Mouse (Mus musculus) CH12.LX (cell line): ENCODE measurements around the gene Ms4a10. TPM values are rescaled to one million over a fixed set of nuclear protein-coding genes. Genes with fewer than 3 reads are reported as not detected.

Source experiments
- DNase-seq: peaks from one replicate; pipeline ENCODE4 v3.0.0-alpha.2; 2013; ENCODE audit errors: extremely low read depth
- H3K27ac ChIP-seq: 2 replicates; pipeline ENCODE4 v1.5.1; 2012; ENCODE audit warnings: low read depth, mild to moderate bottlenecking, control low read depth, moderate library complexity; ENCODE audit not compliant: insufficient read depth
- H3K27me3 ChIP-seq: replicated peaks from 2 replicates; pipeline ENCODE3; 2012; ENCODE audit warnings: inconsistent platforms
- H3K36me3 ChIP-seq, 2 experiments: replicated peaks in 1 of 2; 2 replicates each; pipeline versions ENCODE3 to v1.6.1; 2012; ENCODE audit warnings: inconsistent platforms in 1 of 2, low read length in 1 of 2, mild to moderate bottlenecking in 1 of 2, mixed read lengths in 1 of 2, moderate library complexity in 1 of 2; ENCODE audit not compliant: control insufficient read depth in 1 of 2, insufficient read depth in 1 of 2
- H3K4me1 ChIP-seq, 2 experiments: 2 replicates each; pipeline ENCODE4 v1.6.1; 2012; ENCODE audit warnings: inconsistent platforms in 1 of 2, moderate library complexity in 1 of 2; ENCODE audit not compliant: insufficient read depth in 2 of 2, control insufficient read depth in 1 of 2
- H3K4me2 ChIP-seq: 2 replicates; pipeline ENCODE4 v1.6.1; 2012; ENCODE audit warnings: low read depth, mild to moderate bottlenecking, control low read depth; ENCODE audit not compliant: poor library complexity, insufficient read depth, severe bottlenecking
- H3K4me3 ChIP-seq, 3 experiments: fragments of 150-350 bp in 1 of 3; sonication (generic) in 1 of 3; replicated peaks in 1 of 3; 2 replicates each; pipeline versions ENCODE3 to v1.5.1; 2011 to 2012; ENCODE audit warnings: low read depth in 2 of 3, low read length in 2 of 3, mild to moderate bottlenecking in 2 of 3, moderate library complexity in 2 of 3, control low read depth in 1 of 3, improper control_type of control experiment in 1 of 3, inconsistent platforms in 1 of 3, mixed read lengths in 1 of 3; ENCODE audit not compliant: poor library complexity in 1 of 3
- H3K79me2 ChIP-seq: replicated peaks from 2 replicates; pipeline ENCODE4 v1.6.1; 2012; ENCODE audit warnings: mild to moderate bottlenecking, moderate library complexity; ENCODE audit not compliant: control insufficient read depth, poor library complexity, insufficient read depth, severe bottlenecking; ENCODE audit errors: extremely low read depth
- H3K9ac ChIP-seq: 2 replicates; pipeline ENCODE4 v1.6.1; 2012; ENCODE audit warnings: low read depth, mild to moderate bottlenecking, control low read depth, moderate library complexity; ENCODE audit not compliant: insufficient read depth
- H3K9me3 ChIP-seq: replicated peaks from 2 replicates; pipeline ENCODE3; 2012; ENCODE audit warnings: low read length, inconsistent platforms, mixed read lengths
- CHD1 ChIP-seq: IDR thresholded peaks from 2 replicates; pipeline ENCODE4 v1.6.1; 2012; ENCODE audit warnings: low read depth, low read length, improper control_type of control experiment, inconsistent platforms
- ELF1 ChIP-seq: IDR thresholded peaks from 2 replicates; pipeline ENCODE4 v1.6.1; 2014; ENCODE audit warnings: low read depth, mild to moderate bottlenecking, inconsistent platforms, low read length, improper control_type of control experiment
- EP300 ChIP-seq: IDR thresholded peaks from 2 replicates; pipeline ENCODE4 v1.6.1; 2011; ENCODE audit warnings: low read length, improper control_type of control experiment
- IRF4 ChIP-seq: IDR thresholded peaks from 2 replicates; pipeline ENCODE4 v1.6.1; 2014; ENCODE audit warnings: low read depth, mild to moderate bottlenecking, inconsistent platforms, low read length, improper control_type of control experiment
- MAFK ChIP-seq: IDR thresholded peaks from 2 replicates; pipeline ENCODE4 v1.6.1; 2011; ENCODE audit warnings: low read length, improper control_type of control experiment; ENCODE audit not compliant: insufficient replicate concordance
- MEF2A ChIP-seq: IDR thresholded peaks from 2 replicates; pipeline ENCODE4 v1.6.1; 2014; ENCODE audit warnings: low read depth, mild to moderate bottlenecking, inconsistent platforms, low read length, improper control_type of control experiment, borderline replicate concordance
- PAX5 ChIP-seq: IDR thresholded peaks from 2 replicates; pipeline ENCODE4 v1.6.1; 2012; ENCODE audit warnings: low read length, inconsistent platforms, mixed read lengths
- POLR2A ChIP-seq: IDR thresholded peaks from 2 replicates; pipeline ENCODE4 v1.6.1; 2011; ENCODE audit warnings: low read depth, mild to moderate bottlenecking, improper control_type of control experiment, low read length
- POLR2AphosphoS2 ChIP-seq: IDR thresholded peaks from 2 replicates; pipeline ENCODE4 v1.6.1; 2011; ENCODE audit warnings: low read depth, low read length, improper control_type of control experiment
- SMC3 ChIP-seq: IDR thresholded peaks from 2 replicates; pipeline ENCODE4 v1.6.1; 2011; ENCODE audit warnings: low read depth, low read length, improper control_type of control experiment
- TBP ChIP-seq: conservative IDR thresholded peaks from 2 replicates; pipeline ENCODE4 v1.6.1; 2011; ENCODE audit warnings: low read depth, low read length, improper control_type of control experiment
- TCF12 ChIP-seq: IDR thresholded peaks from 2 replicates; pipeline ENCODE4 v1.6.1; 2014; ENCODE audit warnings: low read depth, mild to moderate bottlenecking, inconsistent platforms, low read length, improper control_type of control experiment
- UBTF ChIP-seq: IDR thresholded peaks from 2 replicates; pipeline ENCODE4 v1.6.1; 2012; ENCODE audit warnings: low read depth, mild to moderate bottlenecking, inconsistent platforms, low read length, improper control_type of control experiment, moderate library complexity
- USF2 ChIP-seq: conservative IDR thresholded peaks from 2 replicates; pipeline ENCODE4 v1.6.1; 2011; ENCODE audit warnings: low read depth, low read length, improper control_type of control experiment
- ZKSCAN1 ChIP-seq: IDR thresholded peaks from 2 replicates; pipeline ENCODE4 v1.6.1; 2012; ENCODE audit warnings: low read depth, inconsistent platforms, low read length, improper control_type of control experiment, borderline replicate concordance
- dilution Hi-C: fragments of 300-500 bp; cut with MboI; formaldehyde crosslinking; loops from 2 replicates; pipeline ENCODE4 v1.14.3; 2020; ENCODE audit warnings: low sequenced_read_pairs; ENCODE audit not compliant: extremely low pct_unique_long_range_greater_than_20kb, extremely low pct_ligation_motif_present
- in situ Hi-C: fragments of 300-500 bp; cut with MboI; formaldehyde crosslinking; loops from 3 replicates; pipeline ENCODE4 v1.14.3; 2019; ENCODE audit warnings: low sequenced_read_pairs, low pct_ligation_motif_present, low pct_unique_long_range_greater_than_20kb, mixed read lengths
- polyA plus RNA-seq: library from polyadenylated mRNA; unstranded; fragments of >175 nt; gene quantifications from 2 replicates; pipeline ENCODE4 v1.2.1, GENCODE M21; 2012; ENCODE audit warnings: low read depth; ENCODE audit not compliant: insufficient read length
- total RNA-seq, 2 experiments: library from RNA; depleted of rRNA; stranded (reverse); fragments of 300-350 nt in 1 of 2; fragments of >200 nt in 1 of 2; gene quantifications; 2 replicates each; pipeline ENCODE4 v1.2.3; 2012 to 2014

Ms4a10 gene
- total and polyA plus RNA-seq, 3 experiments = not detected

GRCm38 (mm10) chr19:10914870-10915269 lies 59.6 kb downstream of the Ms4a10 start:
- dilution Hi-C loops (no loop called here), in situ Hi-C loops (loop anchor here (5.0 kb wide), 1 partner anchor 47 kb away; no protein-coding TSS in a partner anchor)
- TF ChIP-seq TCF12 = no peak
- no peak for TF ChIP-seq IRF4
- TF ChIP-seq ELF1 = no peak
- no peak for TF ChIP-seq USF2
- no peak for TF ChIP-seq PAX5
- no peak for TF ChIP-seq MAFK
- no peak for TF ChIP-seq POLR2A
- no peak for TF ChIP-seq TBP
- TF ChIP-seq EP300 = no peak
- no peak for TF ChIP-seq CHD1
- no peak for TF ChIP-seq UBTF
- no peak for TF ChIP-seq ZKSCAN1
- no peak for TF ChIP-seq POLR2AphosphoS2
- no peak for TF ChIP-seq MEF2A
- H3K79me2 ChIP-seq = no peaks in the 10 kb centered on the region
- no peak overlapping the region for H3K4me2 ChIP-seq
- no peak overlapping the region for H3K27ac ChIP-seq
- no peak overlapping the region for H3K9ac ChIP-seq
- peaks cover 17 to 45% of the 10 kb centered on the region in 2 experiments for H3K4me1 ChIP-seq
- H3K9me3 ChIP-seq = no peaks in the 10 kb centered on the region
- H3K4me3 ChIP-seq = no peak overlapping the region
- H3K36me3 ChIP-seq = peaks cover 0 to 5% of the 10 kb centered on the region in 2 experiments
- DNase-seq = no peak
- no peaks in the 10 kb centered on the region for H3K27me3 ChIP-seq

DNA sequence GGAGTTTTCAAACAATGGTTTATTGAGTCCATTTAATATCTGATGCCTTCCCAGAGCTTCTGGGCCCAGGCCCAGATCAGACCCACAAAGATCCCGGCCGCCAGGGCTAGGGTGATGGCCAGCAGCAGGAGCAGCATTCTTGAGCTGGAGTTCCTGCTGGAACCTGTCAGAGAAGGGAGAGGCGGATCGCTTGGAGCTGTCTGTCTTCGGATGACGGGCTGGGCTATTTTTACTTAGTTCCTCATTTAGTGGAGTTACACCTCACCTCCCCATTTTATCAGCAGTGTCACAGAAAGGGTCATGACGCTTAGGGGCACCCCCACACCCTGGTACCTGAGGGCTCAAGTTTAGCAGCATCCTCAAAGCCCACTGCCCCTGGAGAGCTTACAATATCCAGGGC lies 60.2 kb downstream of the Ms4a10 start:
- in situ Hi-C loops = loop anchor here (5.0 kb wide), 1 partner anchor 48 kb away; no protein-coding TSS in a partner anchor
- no peak overlapping the region for H3K4me2 ChIP-seq
- H3K9ac ChIP-seq = no peak overlapping the region
- no peaks in the 10 kb centered on the region for H3K27me3 ChIP-seq
- no peak overlapping the region for H3K27ac ChIP-seq
- TF ChIP-seq SMC3 (no peak), MEF2A (peak; percentile 48; the same call in 1 of the 2 replicates)
- TF ChIP-seq, all 38 proteins: peak for 1
- Histone ChIP-seq H3K79me2 (no peaks in the 10 kb centered on the region), H3K4me3 (no peak overlapping the region), H3K4me1 (peaks cover 17 to 41% of the 10 kb centered on the region in 2 experiments), H3K9me3 (no peaks in the 10 kb centered on the region), H3K36me3 (peaks cover 0 to 10% of the 10 kb centered on the region in 2 experiments)
- DNase-seq = peak; percentile 61
- dilution Hi-C loops = no loop called here

Other genes with a start within 250 kb of the Ms4a10 start
- 8.7 and 9.9 TPM in 2 replicates for gene Cd5, start 235.7 kb downstream of the Ms4a10 start, total RNA-seq (2012; rRNA removed)
- 17.7 and 20.7 TPM in 2 replicates for gene Cd5, start 235.7 kb downstream of the Ms4a10 start, total RNA-seq (2014; rRNA removed)
- 46.8 and 51.4 TPM in 2 replicates for gene Cd5, start 235.7 kb downstream of the Ms4a10 start, polyA plus RNA-seq
- 0.08 and 0.17 TPM in 2 replicates for gene Cd6, start 144.6 kb downstream of the Ms4a10 start, total RNA-seq (2012; rRNA removed)
- 0.09 and 0.15 TPM in 2 replicates for gene Cd6, start 144.6 kb downstream of the Ms4a10 start, total RNA-seq (2014; rRNA removed)
- gene Cd6, start 144.6 kb downstream of the Ms4a10 start, polyA plus RNA-seq = 0.73 and 1.3 TPM in 2 replicates
- gene Slc15a3, start 134.9 kb downstream of the Ms4a10 start, total RNA-seq (2012; rRNA removed) = 84.5 and 86.7 TPM in 2 replicates
- gene Slc15a3, start 134.9 kb downstream of the Ms4a10 start, total RNA-seq (2014; rRNA removed) = 89.3 and 94.3 TPM in 2 replicates
- gene Slc15a3, start 134.9 kb downstream of the Ms4a10 start, polyA plus RNA-seq = 217 and 219 TPM in 2 replicates
- 2.0 and 2.9 TPM in 2 replicates for gene Tmem132a, start 104.7 kb downstream of the Ms4a10 start, total RNA-seq (2012; rRNA removed)
- 0.05 TPM in 1 of 2 replicates, not detected in the other for gene Tmem132a, start 104.7 kb downstream of the Ms4a10 start, total RNA-seq (2014; rRNA removed)
- gene Tmem132a, start 104.7 kb downstream of the Ms4a10 start, polyA plus RNA-seq = 20.2 and 22.9 TPM in 2 replicates
- 32.9 and 34.0 TPM in 2 replicates for gene Tmem109, start 92.7 kb downstream of the Ms4a10 start, total RNA-seq (2012; rRNA removed)
- 14.8 and 17.9 TPM in 2 replicates for gene Tmem109, start 92.7 kb downstream of the Ms4a10 start, total RNA-seq (2014; rRNA removed)
- 46.3 and 51.5 TPM in 2 replicates for gene Tmem109, start 92.7 kb downstream of the Ms4a10 start, polyA plus RNA-seq
- gene Prpf19, start 79.4 kb downstream of the Ms4a10 start, total RNA-seq (2012; rRNA removed) = 115 and 153 TPM in 2 replicates
- gene Prpf19, start 79.4 kb downstream of the Ms4a10 start, total RNA-seq (2014; rRNA removed) = 357 and 364 TPM in 2 replicates
- 244 and 355 TPM in 2 replicates for gene Prpf19, start 79.4 kb downstream of the Ms4a10 start, polyA plus RNA-seq
- gene Zp1, start 54.0 kb downstream of the Ms4a10 start, total RNA-seq (2012; rRNA removed) = not detected in 2 replicates
- 0.26 TPM in 1 of 2 replicates, not detected in the other for gene Zp1, start 54.0 kb downstream of the Ms4a10 start, total RNA-seq (2014; rRNA removed)
- not detected in 2 replicates for gene Zp1, start 54.0 kb downstream of the Ms4a10 start, polyA plus RNA-seq
- gene Ptgdr2, start 37.5 kb downstream of the Ms4a10 start, total RNA-seq (2012; rRNA removed) = 0.13 and 0.17 TPM in 2 replicates
- gene Ptgdr2, start 37.5 kb downstream of the Ms4a10 start, total RNA-seq (2014; rRNA removed) = not detected in 2 replicates
- not detected in 2 replicates for gene Ptgdr2, start 37.5 kb downstream of the Ms4a10 start, polyA plus RNA-seq
- 10.8 and 18.6 TPM in 2 replicates for gene Ccdc86, start 25.4 kb downstream of the Ms4a10 start, total RNA-seq (2012; rRNA removed)
- gene Ccdc86, start 25.4 kb downstream of the Ms4a10 start, total RNA-seq (2014; rRNA removed) = 8.5 and 9.5 TPM in 2 replicates
- gene Ccdc86, start 25.4 kb downstream of the Ms4a10 start, polyA plus RNA-seq = 36.8 and 44.8 TPM in 2 replicates
- not detected in 2 replicates for gene Ms4a15, start 18.6 kb upstream of the Ms4a10 start, total RNA-seq (2012; rRNA removed)
- gene Ms4a15, start 18.6 kb upstream of the Ms4a10 start, total RNA-seq (2014; rRNA removed) = not detected in 2 replicates
- 0.37 TPM in 1 of 2 replicates, not detected in the other for gene Ms4a15, start 18.6 kb upstream of the Ms4a10 start, polyA plus RNA-seq
- not detected in 2 replicates for gene Ms4a18, start 43.4 kb upstream of the Ms4a10 start, total RNA-seq (2012; rRNA removed)
- not detected in 2 replicates for gene Ms4a18, start 43.4 kb upstream of the Ms4a10 start, total RNA-seq (2014; rRNA removed)
- not detected in 2 replicates for gene Ms4a18, start 43.4 kb upstream of the Ms4a10 start, polyA plus RNA-seq
- gene Ms4a8a, start 106.4 kb upstream of the Ms4a10 start, total RNA-seq (2012; rRNA removed) = not detected in 2 replicates
- gene Ms4a8a, start 106.4 kb upstream of the Ms4a10 start, total RNA-seq (2014; rRNA removed) = not detected in 2 replicates
- gene Ms4a8a, start 106.4 kb upstream of the Ms4a10 start, polyA plus RNA-seq = not detected in 2 replicates
- gene 1700017D01Rik, start 156.2 kb upstream of the Ms4a10 start, total RNA-seq (2012; rRNA removed) = not detected in 2 replicates
- gene 1700017D01Rik, start 156.2 kb upstream of the Ms4a10 start, total RNA-seq (2014; rRNA removed) = not detected in 2 replicates
- not detected in 2 replicates for gene 1700017D01Rik, start 156.2 kb upstream of the Ms4a10 start, polyA plus RNA-seq
- not detected in 2 replicates for gene 1700025F22Rik, start 190.7 kb upstream of the Ms4a10 start, total RNA-seq (2012; rRNA removed)
- gene 1700025F22Rik, start 190.7 kb upstream of the Ms4a10 start, total RNA-seq (2014; rRNA removed) = not detected in 2 replicates
- not detected in 2 replicates for gene 1700025F22Rik, start 190.7 kb upstream of the Ms4a10 start, polyA plus RNA-seq
- not detected in 2 replicates for gene Ms4a13, start 222.1 kb upstream of the Ms4a10 start, total RNA-seq (2012; rRNA removed)
- not detected in 2 replicates for gene Ms4a13, start 222.1 kb upstream of the Ms4a10 start, total RNA-seq (2014; rRNA removed)
- not detected in 2 replicates for gene Ms4a13, start 222.1 kb upstream of the Ms4a10 start, polyA plus RNA-seq